Mouse (Mus musculus): ENCODE results near the gene Snrpf.

The Snrpf gene

DNA sequence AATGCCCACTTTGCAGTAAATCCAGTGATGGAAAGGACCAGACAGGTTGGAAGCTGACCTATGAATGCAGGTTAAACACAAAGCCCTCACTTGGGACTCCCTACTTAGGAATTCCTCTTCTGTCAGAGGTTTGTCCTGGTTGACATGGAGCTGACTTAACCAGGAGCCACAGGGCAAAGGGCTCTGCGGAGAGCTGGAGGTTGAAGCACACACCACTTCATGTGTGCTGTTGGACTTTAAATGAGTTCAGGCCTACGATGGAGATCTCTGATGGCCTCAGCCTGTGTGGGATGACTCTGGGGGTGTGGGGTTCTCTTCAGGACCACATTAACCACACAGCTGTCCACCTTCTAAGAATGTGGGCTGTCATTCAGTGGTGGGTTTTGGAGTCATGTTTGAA is 51.2 kb downstream of the Snrpf start:
- DNase-seq (ENCODE audit: low spot score in 2 of 2) = no peak

Measured in frontal cortex, postnatal 14 days (tissue).